8 mouse cellular contexts compared by ENCODE assay signal in the genomic region with DNA sequence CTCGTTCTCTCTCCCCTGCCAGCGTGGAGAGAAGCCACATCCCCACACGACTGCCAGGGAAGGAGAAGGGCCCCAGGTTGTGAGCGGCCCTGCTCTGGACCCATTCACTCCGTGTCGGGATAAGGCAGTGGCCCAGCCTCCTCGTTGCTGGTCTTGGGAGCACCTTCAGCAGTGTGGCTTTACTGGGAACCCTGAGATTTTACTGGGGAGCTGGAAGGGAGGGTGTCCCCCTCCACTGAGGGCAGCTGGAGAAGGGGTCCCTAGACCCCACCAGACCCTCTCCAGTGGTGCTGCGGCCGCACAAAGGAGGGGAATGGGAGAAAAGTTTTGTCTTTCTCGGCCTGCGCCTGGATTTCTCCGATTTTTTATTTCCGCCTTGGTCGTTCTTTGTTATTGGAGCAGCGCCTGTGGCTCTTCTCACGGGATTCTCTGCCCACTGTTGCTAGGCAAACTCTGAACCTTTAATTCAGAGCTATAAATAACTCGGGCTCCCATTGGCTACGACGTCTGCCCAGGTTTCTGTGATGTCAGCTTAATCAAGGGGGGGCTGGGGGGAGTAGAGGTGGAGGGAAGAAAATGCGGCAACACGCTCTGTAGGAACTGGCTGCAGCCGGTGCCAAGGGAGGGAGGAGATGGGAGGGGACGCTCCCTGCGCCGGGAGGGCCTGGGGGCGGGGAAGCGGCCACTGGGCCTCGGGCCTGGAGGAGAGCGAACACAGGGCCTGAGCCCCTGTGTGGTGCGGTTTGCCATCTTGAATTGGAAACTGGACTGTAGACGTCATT. TPM values are rescaled to one million over a fixed set of nuclear protein-coding genes. Genes with fewer than 3 reads are reported as not detected.
DNase-seq lines count a peak whose midpoint lies in the region; ATAC-seq and TF ChIP-seq lines count a peak whose summit lies in the region.

No protein-coding gene starts in this region.

- peak overlapping the region; percentile 83 for H3K4me3 ChIP-seq in gastrocnemius, adult 2 months
- peak overlapping the region; percentile 74 for H3K4me3 ChIP-seq in hindbrain, postnatal 0 days (ENCODE audit: low read length)

- H3K9ac ChIP-seq in hindbrain, postnatal 0 days (replicated peaks; ENCODE audit: low read length): peak overlapping the region; percentile 99

- TF ChIP-seq CTCF in gastrocnemius, adult 2 months (IDR thresholded peaks at IDR 0.05): no peak
- no peak for TF ChIP-seq CTCF in hindbrain, postnatal 0 days (IDR thresholded peaks at IDR 0.05; ENCODE audit: low read depth)

- peak overlapping the region; percentile 96 for H3K27ac ChIP-seq in gastrocnemius, adult 2 months
- peak overlapping the region; percentile 100 for H3K27ac ChIP-seq in hindbrain, postnatal 0 days

- peak; percentile 93 for DNase-seq in adipocyte (ENCODE audit: low spot score)
- peak; percentile 88 for DNase-seq in gastrocnemius, adult 2 months
- DNase-seq in hindbrain, postnatal 0 days (ENCODE audit: low spot score): peak; percentile 96
- DNase-seq in left cerebral cortex, adult 9 months (ENCODE audit: low spot score in 2 of 2): peak; percentile 76 to 85
- peak; percentile 77 for DNase-seq in right cerebral cortex, postnatal 14 days
- DNase-seq in urinary bladder, postnatal 25 days (ENCODE audit: low spot score): peak; percentile 72

- H3K36me3 ChIP-seq in hindbrain, postnatal 0 days (ENCODE audit: insufficient read depth, low read length): peaks cover 3% of the 10 kb centered on the region; the same call in 1 of the 2 replicates

- H3K27me3 ChIP-seq in hindbrain, postnatal 0 days (ENCODE audit: insufficient read depth, low read length): no peaks in the 10 kb centered on the region

- H3K9me3 ChIP-seq in hindbrain, postnatal 0 days (ENCODE audit: low read length): no peaks in the 10 kb centered on the region

- peak; percentile 55 for ATAC-seq in common myeloid progenitor, adult 5-6 weeks (replicated peaks; ENCODE audit: low read depth, poor library complexity, severe bottlenecking)
- peak; percentile 89 for ATAC-seq in hindbrain, postnatal 0 days
- ATAC-seq in megakaryocyte progenitor cell, adult 5-6 weeks (replicated peaks; ENCODE audit: poor library complexity): peak; percentile 60

- H3K4me2 ChIP-seq in hindbrain, postnatal 0 days (ENCODE audit: low read depth, low read length): peak overlapping the region; percentile 64

- WGBS in hindbrain, postnatal 0 days: under 1% methylated on average over 31 of the region's 31 CpGs

- H3K4me1 ChIP-seq in hindbrain, postnatal 0 days (ENCODE audit: insufficient read depth, low read length): peaks cover under 1% of the 10 kb centered on the region; the same call in 1 of the 2 replicates

- intact Hi-C loops in gastrocnemius, adult 2 months (cut with DNase I): loop anchor here (5.0 kb wide), 2 partner anchors 107 to 242 kb away; no protein-coding TSS in a partner anchor

RNA-seq across cellular contexts. Expression of a gene that starts 51.1 kb away (rescaled TPM):
- not detected in 2 replicates for total RNA-seq in common myeloid progenitor, adult 5-6 weeks (2017)
- under 1 TPM in 1 of 2 experiments, not detected in 1; 0.64 TPM for total RNA-seq in gastrocnemius, adult 2 months (2021)
- total RNA-seq in hindbrain, postnatal 0 days (2014; rRNA removed): 125 and 187 TPM in 2 replicates
- polyA plus RNA-seq in hindbrain, postnatal 0 days (2015; fragmentation: Nextera tagmentation; extraction: Ambion mirVana): 243 and 245 TPM in 2 replicates
- total RNA-seq in megakaryocyte progenitor cell, adult 5-6 weeks (2015): not detected in 2 replicates
- total RNA-seq in megakaryocyte progenitor cell, adult 5-6 weeks (2017): not detected in 2 replicates

Comparison
In these comparisons a context has a peak if more than half of its experiments do, and no peak if none do; other contexts are left out.
1. Peak in every context shown above with its lines: DNase-seq, ATAC-seq, H3K4me3 ChIP-seq and H3K27ac ChIP-seq.
2. RNA of a gene that starts 51.1 kb away (total RNA-seq): 125 to 187 TPM in hindbrain, postnatal 0 days; 0.64 TPM in gastrocnemius, adult 2 months, not detected in common myeloid progenitor, adult 5-6 weeks and not detected in megakaryocyte progenitor cell, adult 5-6 weeks; every median in the first group is over 10 times any median in the second.